Mouse (Mus musculus) MEL (cell line): ENCODE measurements around the gene Cfap44. TPM values are rescaled to one million over a fixed set of nuclear protein-coding genes. Genes with fewer than 3 reads are reported as not detected.

Experiments used
- DNase-seq: peaks from one replicate; pipeline ENCODE4 v3.0.0; 2011; ENCODE audit warnings: low read depth, low spot score
- H3K27ac ChIP-seq: 2 replicates; pipeline ENCODE4 v1.5.1; 2012; ENCODE audit warnings: low read depth, mild to moderate bottlenecking, control low read depth, low read length, moderate library complexity; ENCODE audit not compliant: control insufficient read depth
- H3K27me3 ChIP-seq, 2 experiments: fragments of 150-350 bp in 1 of 2; sonication (generic) in 1 of 2; 2 replicates each; pipeline ENCODE4 v1.6.1; 2012; ENCODE audit warnings: low read length in 2 of 2, mild to moderate bottlenecking in 2 of 2, improper control_type of control experiment in 1 of 2, moderate library complexity in 1 of 2; ENCODE audit not compliant: insufficient read depth in 2 of 2, control insufficient read depth in 1 of 2
- H3K36me3 ChIP-seq, 2 experiments: 2 replicates each; pipeline ENCODE4 v1.6.1; 2012 to 2014; ENCODE audit warnings: low read length in 2 of 2, improper control_type of control experiment in 1 of 2, inconsistent platforms in 1 of 2, mild to moderate bottlenecking in 1 of 2; ENCODE audit not compliant: insufficient read depth in 2 of 2, control insufficient read depth in 1 of 2
- H3K4me1 ChIP-seq, 2 experiments: fragments of 150-350 bp in 1 of 2; sonication (generic) in 1 of 2; 2 replicates each; pipeline ENCODE4 v1.6.1; 2012; ENCODE audit warnings: low read length in 2 of 2, improper control_type of control experiment in 1 of 2, mild to moderate bottlenecking in 1 of 2; ENCODE audit not compliant: insufficient read depth in 2 of 2, control insufficient read depth in 1 of 2
- H3K4me3 ChIP-seq, 2 experiments: fragments of 150-350 bp in 1 of 2; sonication (generic) in 1 of 2; 2 replicates each; pipeline ENCODE4 v1.5.1; 2012; ENCODE audit warnings: low read depth in 2 of 2, low read length in 2 of 2, mild to moderate bottlenecking in 2 of 2, moderate library complexity in 2 of 2, control low read depth in 1 of 2, improper control_type of control experiment in 1 of 2; ENCODE audit not compliant: control insufficient read depth in 1 of 2, insufficient read depth in 1 of 2
- H3K79me2 ChIP-seq: 2 replicates; pipeline ENCODE4 v1.6.1; 2012; ENCODE audit warnings: mild to moderate bottlenecking, low read length, moderate library complexity; ENCODE audit not compliant: control insufficient read depth, poor library complexity, insufficient read depth
- H3K9ac ChIP-seq: 2 replicates; pipeline ENCODE4 v1.6.1; 2012; ENCODE audit warnings: low read depth, mild to moderate bottlenecking, control low read depth, low read length, moderate library complexity; ENCODE audit not compliant: control insufficient read depth, poor library complexity, severe bottlenecking
- H3K9me3 ChIP-seq: fragments of 150-350 bp; sonication (generic); replicated peaks from 2 replicates; pipeline ENCODE4 v1.6.1; 2012; ENCODE audit warnings: mild to moderate bottlenecking, low read length, improper control_type of control experiment, moderate library complexity; ENCODE audit not compliant: insufficient read depth
- BHLHE40 ChIP-seq: IDR thresholded peaks from 2 replicates; pipeline ENCODE4 v1.6.1; 2012; ENCODE audit warnings: low read depth, mild to moderate bottlenecking, inconsistent platforms, low read length, improper control_type of control experiment, borderline replicate concordance
- E2F4 ChIP-seq: IDR thresholded peaks from 2 replicates; pipeline ENCODE4 v1.6.1; 2011; ENCODE audit warnings: low read depth, low read length, improper control_type of control experiment, borderline replicate concordance
- ETS1 ChIP-seq: IDR thresholded peaks from 2 replicates; pipeline ENCODE4 v1.6.1; 2012; ENCODE audit warnings: low read depth, mild to moderate bottlenecking, inconsistent platforms, low read length, improper control_type of control experiment, moderate library complexity
- GABPA ChIP-seq: IDR thresholded peaks from 2 replicates; pipeline ENCODE4 v1.6.1; 2012; ENCODE audit warnings: low read depth, mild to moderate bottlenecking, inconsistent platforms, low read length, improper control_type of control experiment, moderate library complexity
- GATA1 ChIP-seq: IDR thresholded peaks from 2 replicates; pipeline ENCODE4 v1.6.1; 2011; ENCODE audit warnings: low read depth, low read length, improper control_type of control experiment
- JUND ChIP-seq: IDR thresholded peaks from 2 replicates; pipeline ENCODE4 v1.6.1; 2011; ENCODE audit warnings: low read depth, mild to moderate bottlenecking, improper control_type of control experiment, low read length
- KAT2A ChIP-seq: conservative IDR thresholded peaks from 2 replicates; pipeline ENCODE4 v1.6.1; 2012; ENCODE audit warnings: low read depth, low read length, improper control_type of control experiment, inconsistent platforms
- MAZ ChIP-seq: IDR thresholded peaks from 2 replicates; pipeline ENCODE4 v1.6.1; 2012; ENCODE audit warnings: low read depth, mild to moderate bottlenecking, inconsistent platforms, low read length, improper control_type of control experiment
- MYC ChIP-seq: IDR thresholded peaks from 2 replicates; pipeline ENCODE4 v1.6.1; 2011; ENCODE audit warnings: low read depth, mild to moderate bottlenecking, low read length, improper control_type of control experiment, moderate library complexity
- NRF1 ChIP-seq: IDR thresholded peaks from 2 replicates; pipeline ENCODE4 v1.6.1; 2014; ENCODE audit warnings: low read depth, mild to moderate bottlenecking, inconsistent platforms, low read length, improper control_type of control experiment, moderate library complexity; ENCODE audit not compliant: poor library complexity, insufficient read depth, severe bottlenecking
- POLR2A ChIP-seq, 2 experiments: IDR thresholded peaks; 2 replicates each; pipeline ENCODE4 v1.6.1; 2011 to 2012; ENCODE audit warnings: low read length in 2 of 2, mild to moderate bottlenecking in 2 of 2, control low read depth in 1 of 2, improper control_type of control experiment in 1 of 2, low read depth in 1 of 2, moderate library complexity in 1 of 2; ENCODE audit not compliant: control insufficient read depth in 1 of 2, insufficient read depth in 1 of 2, poor library complexity in 1 of 2
- POLR2AphosphoS2 ChIP-seq: IDR thresholded peaks from 2 replicates; pipeline ENCODE4 v1.6.1; 2011; ENCODE audit warnings: low read length, improper control_type of control experiment
- SIN3A ChIP-seq: IDR thresholded peaks from 2 replicates; pipeline ENCODE4 v1.6.1; 2012; ENCODE audit warnings: low read length, improper control_type of control experiment, inconsistent platforms
- TBP ChIP-seq: IDR thresholded peaks from 2 replicates; pipeline ENCODE4 v1.8.0; 2011; ENCODE audit warnings: low read depth, low read length, improper control_type of control experiment
- USF1 ChIP-seq: IDR thresholded peaks from 2 replicates; pipeline ENCODE4 v1.6.1; 2014; ENCODE audit warnings: low read depth, mild to moderate bottlenecking, inconsistent platforms, low read length, improper control_type of control experiment, moderate library complexity
- ZC3H11A ChIP-seq: IDR thresholded peaks from 2 replicates; pipeline ENCODE4 v1.6.1; 2012; ENCODE audit warnings: low read depth, mild to moderate bottlenecking, inconsistent platforms, low read length, improper control_type of control experiment
- ZKSCAN1 ChIP-seq: IDR thresholded peaks from 2 replicates; pipeline ENCODE4 v1.6.1; 2012; ENCODE audit warnings: low read depth, mild to moderate bottlenecking, inconsistent platforms, low read length, improper control_type of control experiment, moderate library complexity
- polyA plus RNA-seq, 2 experiments: library from polyadenylated mRNA; stranded (reverse) in 1 of 2; unstranded in 1 of 2; fragments of >175 nt in 1 of 2; fragments of >200 nt in 1 of 2; gene quantifications; 2 replicates each; pipeline versions ENCODE4 v1.2.1 to v1.2.4; 2012; ENCODE audit warnings: low replicate concordance in 2 of 2, low read depth in 1 of 2; ENCODE audit not compliant: insufficient read length in 2 of 2, insufficient read depth in 1 of 2, missing spikeins in 1 of 2
- total RNA-seq: library from RNA; depleted of rRNA; stranded (reverse); fragments of 300-350 nt; gene quantifications from 2 replicates; pipeline ENCODE4 v1.2.3, GENCODE M21; 2012

Gene Cfap44
- total and polyA plus RNA-seq, 3 experiments, result not detected

GRCm38 (mm10) chr16:44508025-44508424 is 113.4 kb downstream of the Cfap44 start:
- Histone ChIP-seq H3K36me3 (no peaks in the 10 kb centered on the region), H3K9me3 (no peaks in the 10 kb centered on the region), H3K4me3 (no peak overlapping the region), H3K9ac (no peak overlapping the region), H3K27me3 (no peaks in the 10 kb centered on the region), H3K79me2 (no peaks in the 10 kb centered on the region), H3K27ac (no peak overlapping the region), H3K4me1 (no peaks in the 10 kb centered on the region)
- TF ChIP-seq MAZ, result no peak
- TF ChIP-seq ZKSCAN1, result no peak
- no peak for TF ChIP-seq GATA1
- no peak for TF ChIP-seq ETS1
- TF ChIP-seq BHLHE40, result no peak
- TF ChIP-seq GABPA, result no peak
- TF ChIP-seq NRF1, result no peak
- TF ChIP-seq SIN3A, result no peak
- no peak for TF ChIP-seq KAT2A
- no peak for TF ChIP-seq MYC
- TF ChIP-seq E2F4, result no peak
- TF ChIP-seq JUND, result no peak
- TF ChIP-seq TBP, result no peak
- no peak for TF ChIP-seq USF1
- TF ChIP-seq ZC3H11A, result no peak
- no peak for TF ChIP-seq POLR2AphosphoS2
- no peak for TF ChIP-seq POLR2A (IDR thresholded peaks at IDR 0.05; ENCODE audit: control insufficient read depth in 1 of 2, insufficient read depth in 1 of 2, low read depth in 1 of 2, low read length in 2 of 2, poor library complexity in 1 of 2)
- DNase-seq, result no peak

- H3K36me3 ChIP-seq, result no peaks in the 10 kb centered on the region
- no peak overlapping the region for H3K27ac ChIP-seq
- TF ChIP-seq USF1 (no peak), GATA1 (no peak)
Measured at GRCm38 (mm10) chr16:44508772-44509171, 114.2 kb downstream of the Cfap44 start.

More at GRCm38 (mm10) chr16:44508772-44509171, 114.2 kb downstream of the Cfap44 start:
- no peaks in the 10 kb centered on the region for H3K79me2 ChIP-seq
- H3K9me3 ChIP-seq, result no peaks in the 10 kb centered on the region
- DNase-seq, result no peak
- no peak overlapping the region for H3K9ac ChIP-seq
- H3K27me3 ChIP-seq, result no peaks in the 10 kb centered on the region
- no peak overlapping the region for H3K4me3 ChIP-seq
- no peaks in the 10 kb centered on the region for H3K4me1 ChIP-seq
